In genomic region chr13:112673899-112674447, GRCm38 (mm10) we compare ENCODE assay signal across 8 mouse cellular contexts. TPM values are rescaled to one million over a fixed set of nuclear protein-coding genes. Genes with fewer than 3 reads are reported as not detected.
DNase-seq lines count a peak whose midpoint lies in the region; ATAC-seq and TF ChIP-seq lines count a peak whose summit lies in the region.

No protein-coding gene starts in this region.

- 13% methylated on average over 9 of the region's 9 CpGs for WGBS in embryonic facial prominence, embryonic 13.5 days
- whole genome bisulfite sequencing in heart, embryonic 12.5 days: 9% methylated on average over 9 of the region's 9 CpGs
- 10% methylated on average over 9 of the region's 9 CpGs for WGBS in midbrain, postnatal 0 days
- WGBS in stomach, embryonic 16.5 days: 7% methylated on average over 9 of the region's 9 CpGs

- H3K9ac ChIP-seq in embryonic facial prominence, embryonic 13.5 days: no peak overlapping the region
- no peak overlapping the region for H3K9ac ChIP-seq in heart, embryonic 12.5 days
- H3K9ac ChIP-seq in midbrain, postnatal 0 days (replicated peaks; ENCODE audit: low read length, poor library complexity, severe bottlenecking): 0 out of 2 replicates have a peak overlapping the region, but pooled peaks have one; percentile 8
- H3K9ac ChIP-seq in stomach, embryonic 16.5 days (ENCODE audit: low read length): no peak overlapping the region

- peak; percentile 79 for DNase-seq in adrenal gland, postnatal 14 days
- DNase-seq in kidney, adult 9 months: peak; percentile 71
- peak; percentile 65 for DNase-seq in liver
- peak; percentile 95 for DNase-seq in midbrain, postnatal 0 days (ENCODE audit: low spot score)

- TF ChIP-seq CTCF in midbrain, postnatal 0 days (IDR thresholded peaks at IDR 0.05): peak; percentile 95

- H3K27ac ChIP-seq in embryonic facial prominence, embryonic 13.5 days: no peak overlapping the region
- no peak overlapping the region for H3K27ac ChIP-seq in heart, embryonic 12.5 days (ENCODE audit: poor library complexity, severe bottlenecking)
- H3K27ac ChIP-seq in midbrain, postnatal 0 days (ENCODE audit: low read depth, low read length): no peak overlapping the region
- H3K27ac ChIP-seq in stomach, embryonic 16.5 days (ENCODE audit: low read length): no peak overlapping the region

- no peaks in the 10 kb centered on the region for H3K4me1 ChIP-seq in embryonic facial prominence, embryonic 13.5 days
- peaks cover 10% of the 10 kb centered on the region for H3K4me1 ChIP-seq in heart, embryonic 12.5 days (replicated peaks)
- H3K4me1 ChIP-seq in midbrain, postnatal 0 days (ENCODE audit: insufficient read depth, low read length): no peaks in the 10 kb centered on the region
- H3K4me1 ChIP-seq in stomach, embryonic 16.5 days (ENCODE audit: control insufficient read depth, insufficient read depth, low read length): no peaks in the 10 kb centered on the region

- H3K27me3 ChIP-seq in embryonic facial prominence, embryonic 13.5 days: no peaks in the 10 kb centered on the region
- no peaks in the 10 kb centered on the region for H3K27me3 ChIP-seq in heart, embryonic 12.5 days (replicated peaks)
- no peaks in the 10 kb centered on the region for H3K27me3 ChIP-seq in midbrain, postnatal 0 days (ENCODE audit: insufficient read depth, low read length)
- H3K27me3 ChIP-seq in stomach, embryonic 16.5 days (ENCODE audit: control insufficient read depth, insufficient read depth, low read length): no peaks in the 10 kb centered on the region

- peak; percentile 99 for ATAC-seq in CD4-positive, CD25-positive, alpha-beta regulatory T cell, adult 4 months
- 0 out of 2 replicates have a peak, but pooled peaks have one; percentile 69 for ATAC-seq in embryonic facial prominence, embryonic 13.5 days (ENCODE audit: insufficient number of reproducible peaks, insufficient read depth, low FRiP score, low TSS enrichment, low read depth)
- peak; percentile 59 for ATAC-seq in heart, embryonic 12.5 days (ENCODE audit: insufficient number of reproducible peaks, low FRiP score)
- peak; percentile 76 for ATAC-seq in midbrain, postnatal 0 days (ENCODE audit: low FRiP score)
- peak; percentile 80 for ATAC-seq in stomach, embryonic 16.5 days (ENCODE audit: insufficient read depth, low FRiP score)

- H3K4me2 ChIP-seq in embryonic facial prominence, embryonic 13.5 days: no peak overlapping the region
- H3K4me2 ChIP-seq in heart, embryonic 12.5 days: no peak overlapping the region
- H3K4me2 ChIP-seq in midbrain, postnatal 0 days (ENCODE audit: low read depth, low read length, poor library complexity, severe bottlenecking): no peak overlapping the region
- 0 out of 2 replicates have a peak overlapping the region, but pooled peaks have one; percentile 9 for H3K4me2 ChIP-seq in stomach, embryonic 16.5 days (ENCODE audit: low read depth, low read length)

- H3K9me3 ChIP-seq in embryonic facial prominence, embryonic 13.5 days: no peaks in the 10 kb centered on the region
- no peaks in the 10 kb centered on the region for H3K9me3 ChIP-seq in heart, embryonic 12.5 days (replicated peaks)
- no peaks in the 10 kb centered on the region for H3K9me3 ChIP-seq in midbrain, postnatal 0 days (ENCODE audit: low read length)
- no peaks in the 10 kb centered on the region for H3K9me3 ChIP-seq in stomach, embryonic 16.5 days (replicated peaks; ENCODE audit: control insufficient read depth, low read length)

- H3K36me3 ChIP-seq in embryonic facial prominence, embryonic 13.5 days: 0 out of 2 replicates have a peak, but pooled peaks cover 6% of the 10 kb centered on the region
- peaks cover 26% of the 10 kb centered on the region for H3K36me3 ChIP-seq in heart, embryonic 12.5 days
- H3K36me3 ChIP-seq in midbrain, postnatal 0 days (ENCODE audit: insufficient read depth, low read length): peaks cover 9% of the 10 kb centered on the region; the same call in 1 of the 2 replicates
- H3K36me3 ChIP-seq in stomach, embryonic 16.5 days (ENCODE audit: control insufficient read depth, insufficient read depth, low read length): no peaks in the 10 kb centered on the region

- H3K4me3 ChIP-seq in embryonic facial prominence, embryonic 13.5 days: no peak overlapping the region
- no peak overlapping the region for H3K4me3 ChIP-seq in heart, embryonic 12.5 days
- H3K4me3 ChIP-seq in midbrain, postnatal 0 days (ENCODE audit: low read depth, low read length): no peak overlapping the region
- no peak overlapping the region for H3K4me3 ChIP-seq in stomach, embryonic 16.5 days (replicated peaks; ENCODE audit: low read length)

RNA-seq across cellular contexts. Expression of gene Slc38a9, which starts 13.4 kb away (rescaled TPM):
- polyA plus RNA-seq in CD4-positive, CD25-positive, alpha-beta regulatory T cell, adult 4 months (2017; shearing (Covaris generic)): 10 to 100 TPM; 32.2 to 32.9 TPM
- total RNA-seq in adrenal gland, postnatal 14 days (2021): 18.6 and 25.4 TPM in 2 replicates
- polyA plus RNA-seq in embryonic facial prominence, embryonic 13.5 days (2015; fragmentation: Nextera tagmentation; extraction: Ambion mirVana): 17.7 and 20.9 TPM in 2 replicates
- polyA plus RNA-seq in heart, embryonic 12.5 days (2016; fragmentation: Nextera tagmentation; extraction: Ambion mirVana): 12.9 and 13.7 TPM in 2 replicates
- 12.1 and 14.4 TPM in 2 replicates for total RNA-seq in midbrain, postnatal 0 days (2014; rRNA removed)
- 8.6 and 10.8 TPM in 2 replicates for polyA plus RNA-seq in midbrain, postnatal 0 days (2015; fragmentation: Nextera tagmentation; extraction: Ambion mirVana)
- 12.6 and 16.1 TPM in 2 replicates for polyA plus RNA-seq in stomach, embryonic 16.5 days (2015; fragmentation: Nextera tagmentation; extraction: Ambion mirVana)

RNA-seq across cellular contexts. Expression of gene Ddx4, which starts 21.7 kb away (rescaled TPM):
- polyA plus RNA-seq in CD4-positive, CD25-positive, alpha-beta regulatory T cell, adult 4 months (2017; shearing (Covaris generic)): not detected
- total RNA-seq in adrenal gland, postnatal 14 days (2021): 0.23 and 0.33 TPM in 2 replicates
- 0.41 and 0.85 TPM in 2 replicates for polyA plus RNA-seq in embryonic facial prominence, embryonic 13.5 days (2015; fragmentation: Nextera tagmentation; extraction: Ambion mirVana)
- 1.1 and 1.5 TPM in 2 replicates for polyA plus RNA-seq in heart, embryonic 12.5 days (2016; fragmentation: Nextera tagmentation; extraction: Ambion mirVana)
- 0.11 and 0.33 TPM in 2 replicates for total RNA-seq in midbrain, postnatal 0 days (2014; rRNA removed)
- 0.23 and 0.59 TPM in 2 replicates for polyA plus RNA-seq in midbrain, postnatal 0 days (2015; fragmentation: Nextera tagmentation; extraction: Ambion mirVana)
- 0.19 and 0.48 TPM in 2 replicates for polyA plus RNA-seq in stomach, embryonic 16.5 days (2015; fragmentation: Nextera tagmentation; extraction: Ambion mirVana)
